Mouse (Mus musculus): ENCODE data around the gene Scube3. TPM values are rescaled to one million over a fixed set of nuclear protein-coding genes. Genes with fewer than 3 reads are reported as not detected.

The Scube3 gene
- polyA plus RNA-seq (2015; fragmentation: Nextera tagmentation; extraction: Ambion mirVana) = 3.6 and 4.6 TPM in 2 replicates

DNA sequence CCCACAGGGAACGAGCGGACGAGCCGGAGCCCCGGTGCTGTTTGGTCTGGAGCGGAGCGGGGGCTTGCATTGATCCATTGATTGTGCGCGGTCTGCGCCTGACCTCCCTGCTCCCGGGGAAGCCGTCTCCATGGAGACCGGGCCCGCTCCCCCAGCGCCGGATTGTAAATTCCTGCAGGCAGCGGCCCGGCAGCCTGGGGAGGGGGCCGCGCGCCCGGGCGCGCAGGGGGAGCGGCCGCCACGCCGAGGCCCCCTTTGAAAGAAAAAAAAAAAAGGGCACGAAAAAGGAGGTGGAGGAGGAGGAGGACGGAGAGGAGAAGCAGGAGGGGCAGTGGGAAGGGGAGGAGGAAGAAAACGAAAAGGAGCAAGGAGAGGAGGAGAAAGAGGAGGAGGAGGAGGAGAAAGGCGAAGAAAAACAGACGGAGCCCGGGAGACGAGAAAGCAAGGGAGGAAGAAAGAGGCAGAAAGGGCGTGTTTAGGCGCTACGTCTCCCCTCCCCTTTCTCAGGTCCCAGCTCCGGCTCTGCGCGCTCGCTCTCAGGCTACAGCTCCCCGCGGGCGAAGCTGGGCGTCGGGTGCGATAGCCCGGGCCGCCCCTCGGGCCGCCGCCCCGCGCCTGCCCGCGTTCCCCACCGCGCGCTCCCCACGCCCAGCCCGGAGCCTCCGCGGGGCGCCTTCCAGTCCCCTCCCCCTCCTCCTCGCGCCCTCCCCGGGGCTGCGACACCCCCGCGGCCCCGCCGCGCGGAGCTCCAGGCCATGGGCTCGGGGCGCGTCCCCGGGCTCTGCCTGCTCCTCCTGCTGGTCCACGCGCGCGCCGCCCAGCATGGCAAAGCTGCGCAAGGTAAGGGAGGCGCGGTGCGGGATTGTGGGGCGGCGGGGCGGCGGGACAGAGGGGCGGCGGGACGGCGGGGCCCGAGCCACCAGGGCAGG lies at the start of gene Scube3:
Gene Scube3 (plus strand): TSS at position 371 of the 929 bp plus-strand sequence.
- Histone ChIP-seq H3K4me2 (peak within 1 kb of the TSS; percentile 80), H3K36me3 (no peaks in the 10 kb centered on the region), H3K9ac (replicated peaks) (peak within 1 kb of the TSS; percentile 74), H3K4me1 (peaks cover 58% of the 10 kb centered on the region), H3K27ac (replicated peaks) (peak within 1 kb of the TSS; percentile 88), H3K27me3 (replicated peaks) (no peaks in the 10 kb centered on the region; the same call in 1 of the 2 replicates), H3K4me3 (replicated peaks) (peak within 1 kb of the TSS; percentile 70), H3K9me3 (replicated peaks) (no peaks in the 10 kb centered on the region)
- under 1% methylated on average over 59 of the region's 97 CpGs for WGBS
- peak; percentile 62 for ATAC-seq (ENCODE audit: low FRiP score)

DNA sequence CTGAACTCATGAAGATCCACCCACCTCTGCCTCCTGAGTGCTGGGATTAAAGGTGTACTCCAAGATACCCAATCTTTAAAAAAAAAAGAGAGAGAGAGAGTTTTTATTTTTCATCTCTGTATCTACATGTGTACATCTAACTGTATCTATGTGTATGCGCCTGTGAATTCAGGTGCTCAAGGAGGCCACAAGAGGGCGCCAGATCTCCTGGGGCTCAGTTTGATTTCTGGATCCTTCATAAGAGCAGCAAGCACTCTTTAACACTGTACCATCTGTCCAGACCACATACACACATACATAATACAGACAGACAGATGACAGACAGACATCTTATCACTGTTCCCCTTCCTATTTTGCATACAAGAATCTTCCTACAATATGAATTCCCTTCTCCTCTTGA lies 49.6 kb upstream of the Scube3 start:
- no peak overlapping the region for H3K4me3 ChIP-seq (replicated peaks)
- no peak for ATAC-seq (ENCODE audit: low FRiP score)
- H3K27me3 ChIP-seq (replicated peaks) = no peaks in the 10 kb centered on the region
- H3K9me3 ChIP-seq (replicated peaks) = no peaks in the 10 kb centered on the region
- peaks cover 2% of the 10 kb centered on the region; the same call in 1 of the 2 replicates for H3K4me1 ChIP-seq
- no peaks in the 10 kb centered on the region for H3K36me3 ChIP-seq
- 87% methylated on average over 2 of the region's 2 CpGs for WGBS
- no peak overlapping the region for H3K27ac ChIP-seq (replicated peaks)
- no peak overlapping the region for H3K4me2 ChIP-seq
- H3K9ac ChIP-seq (replicated peaks) = no peak overlapping the region

DNA sequence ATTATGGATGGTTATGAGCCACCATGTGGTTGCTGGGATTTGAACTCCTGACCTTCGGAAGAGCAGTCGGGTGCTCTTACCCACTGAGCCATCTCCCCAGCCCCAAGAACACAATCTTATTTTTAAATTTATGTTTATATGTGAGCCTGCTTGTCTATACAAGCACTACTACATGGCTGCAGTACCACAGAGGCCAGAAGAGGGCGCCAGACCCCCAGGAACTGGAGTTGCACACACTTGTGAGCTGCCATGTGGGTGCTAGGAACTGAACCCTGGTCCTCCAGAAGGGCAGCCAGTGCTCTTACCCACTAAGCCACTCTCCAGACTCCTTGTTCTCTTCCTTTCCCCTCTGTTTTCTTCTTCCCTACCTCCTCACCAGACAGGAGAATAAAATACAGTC lies 48.1 kb upstream of the Scube3 start:
- WGBS = 83% methylated on average over 3 of the region's 3 CpGs

DNA sequence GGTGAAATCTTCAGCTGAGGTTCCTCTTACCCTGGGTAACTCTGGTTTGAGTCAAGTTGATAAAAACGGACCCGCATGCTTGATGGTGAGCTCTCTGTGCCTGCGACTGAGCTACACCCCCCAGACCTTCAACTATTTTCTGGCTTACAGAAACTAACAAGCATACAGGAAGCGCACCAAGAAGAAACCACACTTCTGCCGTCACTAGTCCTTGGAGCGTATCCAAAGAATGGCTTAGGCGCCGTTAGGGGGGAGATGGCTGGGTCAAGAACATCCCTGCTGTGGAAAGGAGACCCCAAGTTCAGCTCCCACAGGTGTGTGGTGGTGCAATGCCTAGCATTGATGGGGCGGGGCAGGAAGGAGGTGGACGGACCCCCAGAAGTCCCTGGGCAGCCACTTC lies 45.5 kb upstream of the Scube3 start:
- Histone ChIP-seq H3K4me1 (peaks cover 14% of the 10 kb centered on the region), H3K36me3 (no peaks in the 10 kb centered on the region), H3K9ac (replicated peaks) (no peak overlapping the region), H3K4me2 (no peak overlapping the region), H3K27me3 (replicated peaks) (no peaks in the 10 kb centered on the region), H3K9me3 (replicated peaks) (no peaks in the 10 kb centered on the region), H3K27ac (replicated peaks) (no peak overlapping the region), H3K4me3 (replicated peaks) (no peak overlapping the region)
- WGBS = 85% methylated on average over 10 of the region's 10 CpGs
- ATAC-seq (ENCODE audit: low FRiP score) = no peak

More for the DNA sequence above, 48.1 kb upstream of the Scube3 start:
- Histone ChIP-seq H3K4me1 (peaks cover 6% of the 10 kb centered on the region), H3K9ac (replicated peaks) (no peak overlapping the region), H3K9me3 (replicated peaks) (no peaks in the 10 kb centered on the region), H3K27ac (replicated peaks) (no peak overlapping the region), H3K27me3 (replicated peaks) (no peaks in the 10 kb centered on the region), H3K36me3 (no peaks in the 10 kb centered on the region), H3K4me3 (replicated peaks) (no peak overlapping the region), H3K4me2 (no peak overlapping the region)
- no peak for ATAC-seq (ENCODE audit: low FRiP score)

DNA sequence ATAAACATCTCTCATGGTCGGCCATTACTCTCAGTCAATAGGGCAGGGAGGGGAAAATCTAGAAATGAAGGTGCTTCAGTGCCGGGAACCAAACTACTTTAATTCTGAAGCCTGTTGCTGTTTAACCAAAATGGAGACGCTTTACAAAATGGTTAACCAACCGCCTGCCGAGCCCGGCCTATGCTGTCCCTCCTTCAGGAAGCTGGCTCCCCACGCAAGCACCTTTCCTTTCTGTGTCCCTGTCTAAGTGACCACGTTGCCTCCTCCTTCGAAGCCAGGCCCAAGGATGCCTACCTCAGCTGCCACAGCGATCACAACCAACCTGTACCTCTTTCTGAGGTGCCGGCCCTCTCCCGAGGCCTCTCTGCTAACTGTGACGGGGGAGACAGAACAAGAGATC lies 44.6 kb upstream of the Scube3 start:
- H3K4me1 ChIP-seq = peaks cover 22% of the 10 kb centered on the region
- H3K27ac ChIP-seq (replicated peaks) = no peak overlapping the region
- ATAC-seq (ENCODE audit: low FRiP score) = no peak
- 90% methylated on average over 13 of the region's 13 CpGs for WGBS
- H3K4me3 ChIP-seq (replicated peaks) = no peak overlapping the region
- no peaks in the 10 kb centered on the region for H3K27me3 ChIP-seq (replicated peaks)
- no peak overlapping the region for H3K4me2 ChIP-seq
- no peak overlapping the region for H3K9ac ChIP-seq (replicated peaks)
- H3K9me3 ChIP-seq (replicated peaks) = no peaks in the 10 kb centered on the region
- H3K36me3 ChIP-seq = no peaks in the 10 kb centered on the region

DNA sequence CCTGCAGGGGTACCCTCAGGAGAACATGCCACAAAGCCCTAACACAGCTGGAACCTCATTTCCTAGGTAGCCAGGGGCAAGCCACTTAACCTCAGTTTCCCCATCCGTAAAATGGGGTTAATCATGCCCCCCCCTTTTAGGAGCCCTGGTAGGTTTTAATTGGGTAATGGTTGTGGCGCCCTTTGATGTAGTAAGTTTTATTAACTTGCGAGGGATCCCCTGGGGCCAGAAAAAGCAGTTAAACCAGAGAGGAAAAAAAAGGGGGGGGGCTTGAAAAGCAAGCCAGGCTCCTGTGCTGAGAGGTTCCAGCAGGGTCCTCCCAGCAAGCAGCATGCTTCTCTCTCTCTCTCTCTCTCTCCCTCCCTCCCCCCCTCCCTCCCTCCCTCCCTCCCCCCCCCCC lies 42.9 kb upstream of the Scube3 start:
- Histone ChIP-seq H3K9ac (replicated peaks) (no peak overlapping the region), H3K9me3 (replicated peaks) (no peaks in the 10 kb centered on the region), H3K27me3 (replicated peaks) (no peaks in the 10 kb centered on the region), H3K27ac (replicated peaks) (no peak overlapping the region), H3K36me3 (no peaks in the 10 kb centered on the region), H3K4me3 (replicated peaks) (no peak overlapping the region), H3K4me1 (peaks cover 26% of the 10 kb centered on the region), H3K4me2 (no peak overlapping the region)
- 16% methylated on average over 3 of the region's 3 CpGs for WGBS
- no peak for ATAC-seq (ENCODE audit: low FRiP score)

DNA sequence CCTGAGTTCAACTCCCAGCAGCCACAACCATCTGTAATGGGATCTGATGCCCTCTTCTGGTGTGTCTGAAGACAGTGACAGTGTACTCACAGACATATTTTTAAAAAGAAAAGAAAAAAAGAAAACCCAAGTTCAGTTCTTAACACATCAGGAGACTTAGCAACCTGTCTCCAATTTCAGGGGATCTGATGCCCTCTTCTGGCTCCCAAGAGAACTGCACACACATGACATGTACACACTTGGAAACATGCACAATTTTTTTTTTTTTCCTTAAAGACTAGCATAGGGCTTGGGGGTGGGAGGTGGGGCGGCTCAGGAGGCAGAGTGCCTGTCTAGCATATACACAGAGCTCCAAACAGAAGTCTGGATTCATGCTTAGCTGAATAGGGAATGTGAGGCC lies 41.3 kb upstream of the Scube3 start:
- Histone ChIP-seq H3K36me3 (no peaks in the 10 kb centered on the region), H3K9ac (replicated peaks) (no peak overlapping the region), H3K27me3 (replicated peaks) (no peaks in the 10 kb centered on the region), H3K4me1 (peaks cover 26% of the 10 kb centered on the region), H3K4me2 (no peak overlapping the region), H3K4me3 (replicated peaks) (no peak overlapping the region), H3K9me3 (replicated peaks) (no peaks in the 10 kb centered on the region), H3K27ac (replicated peaks) (peak overlapping the region; percentile 69)
- no peak for ATAC-seq (ENCODE audit: low FRiP score)
- 100% methylated on average over 1 of the region's 1 CpGs for WGBS

DNA sequence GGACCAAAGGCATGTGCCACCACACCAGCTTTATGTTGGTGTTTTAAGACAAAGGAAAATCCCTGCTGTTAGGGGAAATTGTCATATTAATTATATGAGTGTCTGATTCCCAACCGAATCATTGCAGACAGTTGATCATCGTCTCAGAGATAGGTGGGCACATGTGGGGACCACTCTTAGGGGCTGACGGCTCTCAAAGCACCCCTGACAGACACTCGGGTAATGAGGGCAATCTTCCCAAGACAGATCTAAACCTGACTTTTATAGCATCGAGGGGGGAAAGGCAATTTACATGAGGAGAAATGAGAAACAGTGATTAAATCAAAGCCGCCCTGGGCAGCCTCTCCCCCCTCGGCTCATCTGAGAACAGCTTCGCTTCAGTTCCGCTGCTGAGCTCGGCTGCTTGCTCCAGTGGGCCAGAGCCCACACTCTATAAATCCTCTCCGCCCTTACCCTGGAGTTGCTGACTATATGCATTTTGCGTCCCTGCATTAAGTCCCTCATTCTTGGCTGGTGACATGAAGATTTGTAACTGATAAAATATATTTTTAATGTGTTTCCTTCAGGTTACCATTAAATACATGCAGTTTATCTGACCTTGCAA lies 40.6 kb upstream of the Scube3 start:
- Histone ChIP-seq H3K4me2 (0 out of 2 replicates have a peak overlapping the region, but pooled peaks have one; percentile 4), H3K9me3 (replicated peaks) (no peaks in the 10 kb centered on the region), H3K27me3 (replicated peaks) (no peaks in the 10 kb centered on the region), H3K36me3 (no peaks in the 10 kb centered on the region), H3K27ac (replicated peaks) (peak overlapping the region; percentile 69), H3K4me1 (peaks cover 26% of the 10 kb centered on the region), H3K4me3 (replicated peaks) (no peak overlapping the region), H3K9ac (replicated peaks) (no peak overlapping the region)
- ATAC-seq (ENCODE audit: low FRiP score) = peak; percentile 86
- WGBS = 16% methylated on average over 12 of the region's 12 CpGs

DNA sequence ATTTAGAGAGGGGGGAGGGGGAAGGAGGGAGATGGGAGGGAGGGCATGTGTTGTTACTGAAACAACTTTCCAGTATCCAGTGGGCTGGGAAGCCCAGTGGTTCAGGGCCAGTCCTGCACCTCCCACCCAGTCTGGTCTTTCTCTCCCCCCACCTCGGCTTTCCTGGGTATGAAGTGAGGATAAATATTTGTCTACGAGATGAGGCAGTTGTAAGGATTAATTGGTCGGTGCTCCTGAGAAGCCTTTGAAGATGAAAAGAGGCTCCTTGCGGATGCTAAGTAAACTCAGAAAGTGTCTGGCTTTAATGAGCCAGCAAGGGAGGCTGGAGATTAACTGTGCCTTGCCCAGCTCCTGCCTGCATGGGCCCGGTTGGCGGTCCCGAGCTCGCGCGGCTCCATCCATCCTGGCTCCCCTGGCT lies 40.0 kb upstream of the Scube3 start:
- H3K27ac ChIP-seq (replicated peaks) = peak overlapping the region; percentile 69
- H3K9ac ChIP-seq (replicated peaks) = no peak overlapping the region
- 13% methylated on average over 10 of the region's 10 CpGs for WGBS
- H3K36me3 ChIP-seq = no peaks in the 10 kb centered on the region
- H3K4me1 ChIP-seq = peaks cover 26% of the 10 kb centered on the region
- H3K27me3 ChIP-seq (replicated peaks) = no peaks in the 10 kb centered on the region
- no peak overlapping the region for H3K4me3 ChIP-seq (replicated peaks)
- no peak overlapping the region for H3K4me2 ChIP-seq
- no peaks in the 10 kb centered on the region for H3K9me3 ChIP-seq (replicated peaks)
- peak; percentile 22; the same call in 1 of the 2 replicates for ATAC-seq (ENCODE audit: low FRiP score)

DNA sequence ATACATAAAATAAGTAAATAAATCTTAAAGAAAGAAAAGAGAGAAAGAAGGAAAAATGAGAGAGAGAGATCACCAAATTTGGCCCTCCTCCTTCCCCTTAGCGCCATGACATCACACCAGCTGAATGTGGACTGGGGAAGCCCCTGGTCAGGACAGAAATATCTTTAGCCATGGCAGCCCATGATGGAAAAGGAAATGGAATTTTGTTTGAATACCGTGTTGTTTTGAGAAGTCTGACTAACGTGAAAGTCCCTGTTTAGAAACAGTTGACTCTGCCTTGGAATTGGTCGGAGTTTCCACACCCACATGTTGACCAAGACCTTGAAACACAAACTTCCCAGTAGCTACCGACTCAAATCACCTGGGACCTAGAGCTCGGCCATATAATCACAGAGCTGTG lies 37.5 kb upstream of the Scube3 start:
- no peak overlapping the region for H3K4me3 ChIP-seq (replicated peaks)
- WGBS = 89% methylated on average over 6 of the region's 6 CpGs
- peaks cover 22% of the 10 kb centered on the region for H3K4me1 ChIP-seq
- no peak overlapping the region for H3K4me2 ChIP-seq
- no peak for ATAC-seq (ENCODE audit: low FRiP score)
- H3K27ac ChIP-seq (replicated peaks) = no peak overlapping the region
- H3K9me3 ChIP-seq (replicated peaks) = no peaks in the 10 kb centered on the region
- no peaks in the 10 kb centered on the region for H3K36me3 ChIP-seq
- no peaks in the 10 kb centered on the region for H3K27me3 ChIP-seq (replicated peaks)
- H3K9ac ChIP-seq (replicated peaks) = no peak overlapping the region

DNA sequence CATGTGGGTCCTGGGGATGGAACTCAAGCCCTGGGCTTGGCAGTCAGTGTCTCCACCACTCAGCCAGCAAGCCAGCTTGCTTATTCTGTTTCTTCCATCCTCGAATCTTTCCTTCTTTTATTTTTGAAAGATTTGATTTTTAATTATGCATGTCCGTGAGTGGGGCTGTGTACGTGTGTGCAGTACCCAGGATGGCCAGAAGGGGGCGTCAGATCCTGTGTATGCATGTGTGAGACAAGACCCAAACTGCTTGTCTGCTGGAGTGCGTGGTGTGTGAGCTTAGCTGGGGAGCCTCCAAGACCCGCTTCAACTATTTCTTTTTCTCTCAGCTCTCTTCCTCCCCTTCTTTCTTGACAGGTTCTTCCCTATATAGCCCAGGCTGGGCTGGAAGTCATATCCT lies 35.6 kb upstream of the Scube3 start:
- H3K9me3 ChIP-seq (replicated peaks) = no peaks in the 10 kb centered on the region
- no peak for ATAC-seq (ENCODE audit: low FRiP score)
- no peak overlapping the region for H3K4me3 ChIP-seq (replicated peaks)
- no peaks in the 10 kb centered on the region for H3K27me3 ChIP-seq (replicated peaks)
- WGBS = 81% methylated on average over 6 of the region's 6 CpGs
- H3K4me2 ChIP-seq = no peak overlapping the region
- H3K9ac ChIP-seq (replicated peaks) = no peak overlapping the region
- H3K36me3 ChIP-seq = no peaks in the 10 kb centered on the region
- H3K27ac ChIP-seq (replicated peaks) = no peak overlapping the region
- peaks cover 19% of the 10 kb centered on the region for H3K4me1 ChIP-seq

DNA sequence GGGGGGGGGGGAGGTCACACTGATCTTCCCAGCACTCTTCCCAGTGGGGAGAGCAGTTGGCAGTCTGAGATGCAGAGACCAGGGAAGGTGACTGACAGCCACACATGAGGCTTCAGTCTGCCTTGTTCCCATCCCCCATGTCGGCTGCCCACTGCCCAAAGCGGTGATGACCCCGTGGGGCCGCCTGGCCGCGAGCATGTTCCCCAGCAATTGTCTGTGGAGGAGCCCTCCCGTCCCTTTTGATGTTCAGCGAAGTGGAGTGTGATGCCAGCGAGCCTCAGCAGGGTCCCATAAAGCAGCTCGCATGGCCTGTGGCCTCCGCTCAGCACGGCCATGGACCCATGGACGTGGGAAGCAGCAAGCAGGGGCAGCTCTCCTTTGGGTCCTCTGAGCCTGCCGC lies 34.7 kb upstream of the Scube3 start:
- Histone ChIP-seq H3K4me1 (peaks cover 9% of the 10 kb centered on the region), H3K4me3 (replicated peaks) (no peak overlapping the region), H3K9me3 (replicated peaks) (no peaks in the 10 kb centered on the region), H3K9ac (replicated peaks) (no peak overlapping the region), H3K36me3 (no peaks in the 10 kb centered on the region), H3K27ac (replicated peaks) (no peak overlapping the region), H3K27me3 (replicated peaks) (no peaks in the 10 kb centered on the region), H3K4me2 (no peak overlapping the region)
- ATAC-seq (ENCODE audit: low FRiP score) = no peak
- WGBS = 4% methylated on average over 14 of the region's 14 CpGs
